Mouse (Mus musculus): ENCODE measurements at regions not wholly inside any gene's neighbourhood (a gene's known extent, or its start where the extent isn't known, plus 50 kb on each side); places are given as distances from the start of the nearest gene placed in this dataset.

DNA sequence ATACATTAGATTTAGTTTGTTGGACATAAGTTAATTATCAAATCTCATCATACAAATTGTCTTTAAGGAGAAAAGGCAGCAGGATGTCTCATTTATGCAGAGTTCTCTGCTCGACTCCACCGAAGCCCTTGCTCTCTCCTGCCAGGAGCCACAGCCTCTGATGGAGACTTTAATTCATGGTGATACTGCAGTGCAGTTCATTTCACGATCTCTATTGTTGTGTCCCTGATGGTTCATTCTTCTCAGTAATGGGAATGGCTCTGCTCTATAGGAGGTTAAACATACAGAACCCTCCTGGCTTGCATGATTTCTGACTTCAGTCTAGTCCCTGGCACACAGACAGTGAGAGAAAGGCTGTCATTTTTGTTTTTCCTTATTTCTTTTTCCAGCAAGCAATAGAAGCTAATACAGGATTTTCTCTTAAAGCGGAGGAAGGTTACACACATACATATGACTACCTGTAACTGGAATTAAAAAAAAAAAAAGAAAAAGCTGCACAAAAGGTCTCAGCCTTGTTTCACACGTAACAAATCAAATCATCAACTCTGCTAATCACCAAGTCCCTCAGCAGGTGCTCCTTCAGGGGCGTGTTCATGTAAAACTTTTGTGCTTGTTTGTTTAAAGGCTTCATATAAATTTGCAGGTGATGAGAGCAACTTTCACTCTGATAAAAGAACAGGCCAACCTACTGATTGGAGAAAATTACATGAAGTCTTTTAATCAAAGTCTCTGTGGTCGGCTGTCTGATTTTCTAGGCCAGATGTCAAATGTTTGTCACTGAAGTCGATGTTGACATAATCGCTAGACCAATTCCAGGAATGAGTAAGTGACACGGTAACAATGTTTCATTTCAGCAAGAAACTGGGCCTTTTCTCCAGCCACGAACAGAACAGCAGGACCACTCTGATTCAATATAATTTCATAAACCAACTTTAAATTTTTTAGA is 367.3 kb downstream of the 9330182O14Rik start:
- TF ChIP-seq CTCF (IDR thresholded peaks at IDR 0.05; ENCODE audit: extremely low read depth, insufficient read depth, low read length) = no peak
- no peak for TF ChIP-seq POLR2A (IDR thresholded peaks at IDR 0.05; ENCODE audit: extremely low read depth, insufficient read depth, low read length)
